Mouse (Mus musculus) olfactory bulb, adult 2 months (tissue): ENCODE data around the gene Slc44a5.

Source experiments
- CTCF ChIP-seq: fragments of 200-500 bp; IDR thresholded peaks from 2 replicates; pipeline ENCODE4 v1.5.1; 2012; ENCODE audit warnings: low read depth, mild to moderate bottlenecking, low read length, moderate library complexity; ENCODE audit not compliant: insufficient read depth
- POLR2A ChIP-seq: fragments of 200-500 bp; IDR thresholded peaks from 2 replicates; pipeline ENCODE4 v1.6.1; 2012; ENCODE audit warnings: mild to moderate bottlenecking, low read depth, low read length, moderate library complexity; ENCODE audit not compliant: insufficient read depth

- TF ChIP-seq CTCF (no peak), POLR2A (no peak)
Observed at GRCm38 (mm10) chr3:154174031-154174430, 200.8 kb downstream of the Slc44a5 start.
